Mouse (Mus musculus) CH12.LX (cell line): ENCODE measurements around the gene Slc45a3. TPM values are rescaled to one million over a fixed set of nuclear protein-coding genes. Genes with fewer than 3 reads are reported as not detected.

Source experiments
- DNase-seq: peaks from one replicate; pipeline ENCODE4 v3.0.0-alpha.2; 2013; ENCODE audit errors: extremely low read depth
- H3K27ac ChIP-seq: 2 replicates; pipeline ENCODE4 v1.5.1; 2012; ENCODE audit warnings: low read depth, mild to moderate bottlenecking, control low read depth, moderate library complexity; ENCODE audit not compliant: insufficient read depth
- H3K27me3 ChIP-seq: replicated peaks from 2 replicates; pipeline ENCODE3; 2012; ENCODE audit warnings: inconsistent platforms
- H3K36me3 ChIP-seq, 2 experiments: replicated peaks in 1 of 2; 2 replicates each; pipeline versions ENCODE3 to v1.6.1; 2012; ENCODE audit warnings: inconsistent platforms in 1 of 2, low read length in 1 of 2, mild to moderate bottlenecking in 1 of 2, mixed read lengths in 1 of 2, moderate library complexity in 1 of 2; ENCODE audit not compliant: control insufficient read depth in 1 of 2, insufficient read depth in 1 of 2
- H3K4me1 ChIP-seq, 2 experiments: 2 replicates each; pipeline ENCODE4 v1.6.1; 2012; ENCODE audit warnings: inconsistent platforms in 1 of 2, moderate library complexity in 1 of 2; ENCODE audit not compliant: insufficient read depth in 2 of 2, control insufficient read depth in 1 of 2
- H3K4me2 ChIP-seq: 2 replicates; pipeline ENCODE4 v1.6.1; 2012; ENCODE audit warnings: low read depth, mild to moderate bottlenecking, control low read depth; ENCODE audit not compliant: poor library complexity, insufficient read depth, severe bottlenecking
- H3K4me3 ChIP-seq, 3 experiments: fragments of 150-350 bp in 1 of 3; sonication (generic) in 1 of 3; replicated peaks in 1 of 3; 2 replicates each; pipeline versions ENCODE3 to v1.5.1; 2011 to 2012; ENCODE audit warnings: low read depth in 2 of 3, low read length in 2 of 3, mild to moderate bottlenecking in 2 of 3, moderate library complexity in 2 of 3, control low read depth in 1 of 3, improper control_type of control experiment in 1 of 3, inconsistent platforms in 1 of 3, mixed read lengths in 1 of 3; ENCODE audit not compliant: poor library complexity in 1 of 3
- H3K79me2 ChIP-seq: replicated peaks from 2 replicates; pipeline ENCODE4 v1.6.1; 2012; ENCODE audit warnings: mild to moderate bottlenecking, moderate library complexity; ENCODE audit not compliant: control insufficient read depth, poor library complexity, insufficient read depth, severe bottlenecking; ENCODE audit errors: extremely low read depth
- H3K9ac ChIP-seq: 2 replicates; pipeline ENCODE4 v1.6.1; 2012; ENCODE audit warnings: low read depth, mild to moderate bottlenecking, control low read depth, moderate library complexity; ENCODE audit not compliant: insufficient read depth
- H3K9me3 ChIP-seq: replicated peaks from 2 replicates; pipeline ENCODE3; 2012; ENCODE audit warnings: low read length, inconsistent platforms, mixed read lengths
- BHLHE40 ChIP-seq: IDR thresholded peaks from 2 replicates; pipeline ENCODE4 v1.6.1; 2011; ENCODE audit warnings: mild to moderate bottlenecking, low read depth, low read length, improper control_type of control experiment
- CHD2 ChIP-seq: IDR thresholded peaks from 2 replicates; pipeline ENCODE4 v1.6.1; 2011; ENCODE audit warnings: low read length, improper control_type of control experiment
- CTCF ChIP-seq, 2 experiments: IDR thresholded peaks in 1 of 2; conservative IDR thresholded peaks in 1 of 2; 2 replicates each; pipeline ENCODE4 v1.5.1; 2011 to 2012; ENCODE audit warnings: low read depth in 2 of 2, low read length in 2 of 2, improper control_type of control experiment in 1 of 2, inconsistent platforms in 1 of 2, mild to moderate bottlenecking in 1 of 2, moderate library complexity in 1 of 2
- ELF1 ChIP-seq: IDR thresholded peaks from 2 replicates; pipeline ENCODE4 v1.6.1; 2014; ENCODE audit warnings: low read depth, mild to moderate bottlenecking, inconsistent platforms, low read length, improper control_type of control experiment
- EP300 ChIP-seq: IDR thresholded peaks from 2 replicates; pipeline ENCODE4 v1.6.1; 2011; ENCODE audit warnings: low read length, improper control_type of control experiment
- ETS1 ChIP-seq: conservative IDR thresholded peaks from 2 replicates; pipeline ENCODE4 v1.6.1; 2012; ENCODE audit warnings: low read depth, mild to moderate bottlenecking, inconsistent platforms, low read length, improper control_type of control experiment, moderate library complexity
- GABPA ChIP-seq: IDR thresholded peaks from 2 replicates; pipeline ENCODE4 v1.6.1; 2012; ENCODE audit warnings: low read depth, low read length, improper control_type of control experiment, inconsistent platforms; ENCODE audit not compliant: insufficient replicate concordance
- IRF4 ChIP-seq: IDR thresholded peaks from 2 replicates; pipeline ENCODE4 v1.6.1; 2014; ENCODE audit warnings: low read depth, mild to moderate bottlenecking, inconsistent platforms, low read length, improper control_type of control experiment
- JUN ChIP-seq: IDR thresholded peaks from 2 replicates; pipeline ENCODE4 v1.6.1; 2011; ENCODE audit warnings: low read depth, mild to moderate bottlenecking, low read length, improper control_type of control experiment, moderate library complexity; ENCODE audit not compliant: insufficient read depth
- JUND ChIP-seq: conservative IDR thresholded peaks from 2 replicates; pipeline ENCODE4 v1.6.1; 2011; ENCODE audit warnings: low read depth, low read length, improper control_type of control experiment
- KAT2A ChIP-seq: IDR thresholded peaks from 2 replicates; pipeline ENCODE4 v1.6.1; 2012; ENCODE audit warnings: low read length, improper control_type of control experiment, inconsistent platforms; ENCODE audit not compliant: insufficient replicate concordance
- MAFK ChIP-seq: IDR thresholded peaks from 2 replicates; pipeline ENCODE4 v1.6.1; 2011; ENCODE audit warnings: low read length, improper control_type of control experiment; ENCODE audit not compliant: insufficient replicate concordance
- MAX ChIP-seq: IDR thresholded peaks from 2 replicates; pipeline ENCODE4 v1.6.1; 2011; ENCODE audit warnings: low read length, improper control_type of control experiment
- MAZ ChIP-seq: IDR thresholded peaks from 2 replicates; pipeline ENCODE4 v1.6.1; 2012; ENCODE audit warnings: low read depth, mild to moderate bottlenecking, inconsistent platforms, low read length, improper control_type of control experiment, moderate library complexity
- MYC ChIP-seq: IDR thresholded peaks from 2 replicates; pipeline ENCODE4 v1.6.1; 2011; ENCODE audit warnings: low read depth, mild to moderate bottlenecking, improper control_type of control experiment, low read length
- NELFE ChIP-seq: IDR thresholded peaks from 2 replicates; pipeline ENCODE4 v1.6.1; 2011; ENCODE audit warnings: low read depth, low read length, improper control_type of control experiment
- PAX5 ChIP-seq: IDR thresholded peaks from 2 replicates; pipeline ENCODE4 v1.6.1; 2012; ENCODE audit warnings: low read length, inconsistent platforms, mixed read lengths
- RCOR1 ChIP-seq: conservative IDR thresholded peaks from 2 replicates; pipeline ENCODE4 v1.6.1; 2012; ENCODE audit warnings: low read depth, mild to moderate bottlenecking, inconsistent platforms, low read length, improper control_type of control experiment
- SIN3A ChIP-seq: IDR thresholded peaks from 2 replicates; pipeline ENCODE4 v1.6.1; 2012; ENCODE audit warnings: low read length, improper control_type of control experiment, inconsistent platforms
- TCF12 ChIP-seq: IDR thresholded peaks from 2 replicates; pipeline ENCODE4 v1.6.1; 2014; ENCODE audit warnings: low read depth, mild to moderate bottlenecking, inconsistent platforms, low read length, improper control_type of control experiment
- USF2 ChIP-seq: conservative IDR thresholded peaks from 2 replicates; pipeline ENCODE4 v1.6.1; 2011; ENCODE audit warnings: low read depth, low read length, improper control_type of control experiment
- ZC3H11A ChIP-seq: IDR thresholded peaks from 2 replicates; pipeline ENCODE4 v1.6.1; 2012; ENCODE audit warnings: low read depth, mild to moderate bottlenecking, inconsistent platforms, low read length, improper control_type of control experiment
- ZMIZ1 ChIP-seq: IDR thresholded peaks from 2 replicates; pipeline ENCODE4 v1.6.1; 2012; ENCODE audit warnings: low read depth, mild to moderate bottlenecking, inconsistent platforms, low read length, improper control_type of control experiment
- ZNF384 ChIP-seq: IDR thresholded peaks from 2 replicates; pipeline ENCODE4 v1.6.1; 2012; ENCODE audit warnings: low read depth, low read length, improper control_type of control experiment, inconsistent platforms
- dilution Hi-C: fragments of 300-500 bp; cut with MboI; formaldehyde crosslinking; loops from 2 replicates; pipeline ENCODE4 v1.14.3; 2020; ENCODE audit warnings: low sequenced_read_pairs; ENCODE audit not compliant: extremely low pct_unique_long_range_greater_than_20kb, extremely low pct_ligation_motif_present
- in situ Hi-C: fragments of 300-500 bp; cut with MboI; formaldehyde crosslinking; loops from 3 replicates; pipeline ENCODE4 v1.14.3; 2019; ENCODE audit warnings: low sequenced_read_pairs, low pct_ligation_motif_present, low pct_unique_long_range_greater_than_20kb, mixed read lengths
- polyA plus RNA-seq: library from polyadenylated mRNA; unstranded; fragments of >175 nt; gene quantifications from 2 replicates; pipeline ENCODE4 v1.2.1, GENCODE M21; 2012; ENCODE audit warnings: low read depth; ENCODE audit not compliant: insufficient read length
- total RNA-seq, 2 experiments: library from RNA; depleted of rRNA; stranded (reverse); fragments of 300-350 nt in 1 of 2; fragments of >200 nt in 1 of 2; gene quantifications; 2 replicates each; pipeline ENCODE4 v1.2.3; 2012 to 2014

Gene Slc45a3
- total and polyA plus RNA-seq, 3 experiments: 0.16 to 0.47 (median 0.20) TPM

- Histone ChIP-seq H3K9ac (no peak overlapping the region), H3K36me3 (no peaks in the 10 kb centered on the region), H3K9me3 (no peaks in the 10 kb centered on the region), H3K4me2 (no peak overlapping the region; the same call in 1 of the 2 replicates), H3K27me3 (peaks cover 91% of the 10 kb centered on the region), H3K79me2 (no peaks in the 10 kb centered on the region), H3K4me1 (0 out of 4 replicates have a peak, but pooled peaks cover 0 to 4% of the 10 kb centered on the region in 2 experiments), H3K27ac (no peak overlapping the region), H3K4me3 (no peak overlapping the region)
- in situ Hi-C loops (no loop called here), dilution Hi-C loops (no loop called here)
- TF ChIP-seq MAFK (no peak), ZMIZ1 (no peak), RCOR1 (no peak), ZNF384 (no peak), NELFE (no peak), ETS1 (no peak), SIN3A (no peak), USF2 (no peak), GABPA (no peak)
- no peak for DNase-seq
Observed at GRCm38 (mm10) chr1:131970661-131971520, 8.1 kb downstream of the Slc45a3 start.

DNA sequence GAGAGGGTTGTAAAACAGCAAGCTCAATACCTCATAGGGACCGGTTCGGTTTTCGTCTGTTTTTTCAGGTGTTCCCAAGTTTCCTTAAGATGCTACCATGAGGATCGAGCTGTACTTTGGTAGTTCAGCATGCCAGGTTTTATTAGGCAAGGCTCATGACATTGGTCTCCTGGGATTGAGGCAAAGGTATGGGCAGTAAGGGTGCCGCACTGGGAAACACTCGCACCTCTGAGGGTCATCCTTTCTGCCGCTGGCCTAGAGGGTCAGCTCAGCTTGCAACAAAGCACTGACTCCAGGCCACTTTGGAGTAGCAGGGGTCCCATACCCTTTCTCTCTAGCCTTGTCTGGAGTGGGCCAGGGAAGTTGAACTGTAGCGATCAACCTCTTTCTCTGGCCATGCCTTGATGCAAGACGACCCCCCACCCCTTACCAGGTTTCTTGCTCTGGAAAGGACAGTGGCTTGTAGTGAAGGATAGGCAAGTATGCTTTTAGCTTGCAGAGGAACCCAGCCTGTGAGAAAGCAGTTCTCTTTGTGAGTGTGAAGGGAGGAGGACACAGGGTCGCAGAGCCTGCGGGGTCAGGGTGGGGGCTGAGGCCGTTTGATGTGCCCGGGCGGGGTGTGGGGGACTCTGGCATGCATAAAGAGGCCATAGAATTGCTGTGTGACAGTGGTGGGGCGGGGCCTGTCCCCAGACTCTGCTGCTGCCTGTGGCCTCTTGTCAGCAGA is 9.2 kb downstream of the Slc45a3 start:
- Histone ChIP-seq H3K36me3 (no peaks in the 10 kb centered on the region), H3K4me3 (no peak overlapping the region), H3K79me2 (no peaks in the 10 kb centered on the region), H3K9ac (no peak overlapping the region), H3K27me3 (peaks cover 92% of the 10 kb centered on the region), H3K9me3 (no peaks in the 10 kb centered on the region), H3K4me2 (no peak overlapping the region), H3K4me1 (peaks cover 0 to 9% of the 10 kb centered on the region in 2 experiments; a peak in 1 of 4 replicates), H3K27ac (no peak overlapping the region)
- in situ Hi-C loops: no loop called here
- dilution Hi-C loops: no loop called here
- no peak for DNase-seq
- no peak for TF ChIP-seq MAX
- no peak for TF ChIP-seq IRF4
- no peak for TF ChIP-seq ZC3H11A
- TF ChIP-seq ELF1: no peak
- TF ChIP-seq JUND: no peak
- no peak for TF ChIP-seq MAZ
- no peak for TF ChIP-seq TCF12
- no peak for TF ChIP-seq MYC
- no peak for TF ChIP-seq KAT2A
- TF ChIP-seq EP300: no peak
- no peak for TF ChIP-seq CTCF (conservative IDR thresholded peaks at IDR 0.05 in 1 of 2, IDR thresholded peaks at IDR 0.05 in 1 of 2; ENCODE audit: low read depth in 2 of 2, low read length in 2 of 2)
- no peak for TF ChIP-seq CHD2
- TF ChIP-seq JUN: no peak
- no peak for TF ChIP-seq PAX5
- TF ChIP-seq ETS1: no peak
- TF ChIP-seq SIN3A: no peak
- no peak for TF ChIP-seq BHLHE40
- TF ChIP-seq, all 38 proteins: peak for 0
